Mouse (Mus musculus) embryonic fibroblast, embryonic 13.5 days (primary cell): ENCODE data around the gene Leng9.

Source experiments
- CTCF ChIP-seq: IDR thresholded peaks from 2 replicates; pipeline ENCODE4 v1.5.1; 2011; ENCODE audit warnings: mild to moderate bottlenecking, control low read depth, low read length, moderate library complexity, borderline replicate concordance; ENCODE audit not compliant: insufficient read depth
- POLR2A ChIP-seq: IDR thresholded peaks from 2 replicates; pipeline ENCODE4 v1.6.1; 2011; ENCODE audit warnings: low read depth, mild to moderate bottlenecking, control low read depth, low read length, moderate library complexity

DNA sequence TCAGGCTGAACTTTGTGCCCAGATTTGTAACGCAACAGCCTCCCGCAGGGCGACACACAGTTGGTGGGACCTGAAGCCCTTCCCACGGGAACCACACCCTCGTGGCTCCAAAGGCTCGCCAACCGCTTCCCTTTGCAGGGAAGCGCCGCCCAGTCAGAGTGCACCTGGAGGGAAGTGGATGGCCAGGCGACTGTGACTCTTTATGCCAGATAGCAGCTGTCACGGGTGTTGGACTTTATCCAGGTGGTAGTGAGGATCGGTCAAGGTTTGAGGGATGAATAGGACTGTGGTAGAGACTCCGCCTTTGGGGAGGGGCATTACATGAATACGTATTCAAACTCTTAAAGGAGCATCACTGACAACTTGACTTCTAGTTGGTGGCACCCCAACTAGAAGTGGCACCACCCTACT is 642 bp upstream of the Leng9 start:
- TF ChIP-seq CTCF = no peak
- no peak for TF ChIP-seq POLR2A
